Mouse (Mus musculus) embryonic fibroblast, embryonic 13.5 days (primary cell): Measurements from ENCODE around the gene Pbx1.

ENCODE experiments used
- CTCF ChIP-seq: IDR thresholded peaks from 2 replicates; pipeline ENCODE4 v1.5.1; 2011; ENCODE audit warnings: mild to moderate bottlenecking, control low read depth, low read length, moderate library complexity, borderline replicate concordance; ENCODE audit not compliant: insufficient read depth
- POLR2A ChIP-seq: IDR thresholded peaks from 2 replicates; pipeline ENCODE4 v1.6.1; 2011; ENCODE audit warnings: low read depth, mild to moderate bottlenecking, control low read depth, low read length, moderate library complexity

DNA sequence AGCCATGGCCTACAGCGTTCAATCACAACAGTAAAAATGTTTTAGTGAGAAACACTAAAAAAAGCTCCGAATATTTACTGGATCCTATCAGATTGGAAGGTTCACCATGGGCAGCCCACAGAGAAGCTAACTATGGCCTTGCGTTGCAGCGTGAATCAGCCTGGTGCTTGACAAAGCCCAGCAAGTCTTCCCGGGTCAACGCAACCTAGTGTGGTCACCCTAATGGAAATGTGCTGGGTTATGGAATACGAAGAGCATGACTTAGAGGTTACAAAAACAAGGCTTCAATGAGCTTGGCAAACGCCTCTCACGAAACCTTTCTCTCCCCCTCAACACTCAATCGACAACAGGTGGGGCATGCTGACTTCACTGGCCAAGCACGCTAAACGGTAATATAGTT lies 188.3 kb downstream of the Pbx1 start:
- TF ChIP-seq POLR2A (no peak), CTCF (no peak)
